Mouse (Mus musculus) cortical plate, adult 2 months (tissue): ENCODE results near the gene a. TPM values are rescaled to one million over a fixed set of nuclear protein-coding genes. Genes with fewer than 3 reads are reported as not detected.
"Not testable (repeated sequence)": the region's sequence is repeated elsewhere in the genome, so short reads cannot be mapped to it uniquely, and the experiment has no call there.

Source experiments
- H3K27ac ChIP-seq: fragments of 200-500 bp; 2 replicates; pipeline ENCODE4 v1.5.1; 2012; ENCODE audit warnings: low read length, control low read depth, inconsistent platforms; ENCODE audit not compliant: insufficient read depth
- H3K4me1 ChIP-seq: fragments of 200-500 bp; 2 replicates; pipeline ENCODE4 v1.6.1; 2011; ENCODE audit warnings: low read length; ENCODE audit not compliant: control insufficient read depth, insufficient read depth
- H3K4me3 ChIP-seq: fragments of 200-500 bp; 2 replicates; pipeline ENCODE4 v1.5.1; 2011; ENCODE audit warnings: mild to moderate bottlenecking, low read length, control low read depth; ENCODE audit not compliant: insufficient read depth
- CTCF ChIP-seq: fragments of 200-500 bp; IDR thresholded peaks from 2 replicates; pipeline ENCODE4 v1.5.1; 2011; ENCODE audit warnings: mild to moderate bottlenecking, control low read depth, low read length; ENCODE audit not compliant: insufficient read depth; ENCODE audit errors: extremely low read depth
- POLR2A ChIP-seq: fragments of 200-500 bp; IDR thresholded peaks from 2 replicates; pipeline ENCODE4 v1.6.1; 2011; ENCODE audit warnings: mild to moderate bottlenecking, low read length, control low read depth; ENCODE audit not compliant: insufficient read depth; ENCODE audit errors: extremely low read depth
- polyA plus RNA-seq: library from polyadenylated mRNA; depleted of rRNA; stranded (reverse); fragments of >200 nt; gene quantifications from 2 replicates; pipeline ENCODE4 v1.2.3, GENCODE M21; 2012

Gene a
- polyA plus RNA-seq, 1 experiment, result 0.54 TPM

GRCm38 (mm10) chr2:154971919-154972692 lies 180.9 kb downstream of the a start:
- TF ChIP-seq CTCF, result no peak
- TF ChIP-seq POLR2A, result no peak
- Histone ChIP-seq H3K4me3 (no peak overlapping the region), H3K27ac (no peak overlapping the region)

DNA sequence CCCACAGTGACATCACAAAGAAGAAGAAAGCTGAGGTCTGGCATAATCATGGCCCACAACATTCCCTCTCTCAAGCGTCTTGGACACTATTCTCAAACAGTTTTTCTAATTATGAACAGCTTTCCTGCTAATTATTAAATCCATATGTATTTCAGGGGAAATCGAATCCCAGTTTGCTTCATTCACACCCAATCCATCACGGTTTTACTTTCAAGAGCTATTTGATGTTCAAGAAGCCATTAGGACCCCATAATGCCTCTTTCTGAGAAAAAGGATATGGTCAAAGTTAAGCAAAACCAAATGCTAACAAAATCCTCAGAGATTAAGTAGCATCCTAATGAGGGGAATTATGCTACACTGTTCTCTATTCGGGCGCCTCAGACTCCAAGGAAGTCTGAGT lies 181.8 kb downstream of the a start:
- Histone ChIP-seq H3K4me1 (peaks cover 2% of the 10 kb centered on the region; the same call in 1 of the 2 replicates), H3K27ac (no peak overlapping the region), H3K4me3 (no peak overlapping the region)
- no peak for TF ChIP-seq POLR2A

More at GRCm38 (mm10) chr2:154971919-154972692, 180.9 kb downstream of the a start:
- H3K4me1 ChIP-seq, result peaks cover 2% of the 10 kb centered on the region; the same call in 1 of the 2 replicates

DNA sequence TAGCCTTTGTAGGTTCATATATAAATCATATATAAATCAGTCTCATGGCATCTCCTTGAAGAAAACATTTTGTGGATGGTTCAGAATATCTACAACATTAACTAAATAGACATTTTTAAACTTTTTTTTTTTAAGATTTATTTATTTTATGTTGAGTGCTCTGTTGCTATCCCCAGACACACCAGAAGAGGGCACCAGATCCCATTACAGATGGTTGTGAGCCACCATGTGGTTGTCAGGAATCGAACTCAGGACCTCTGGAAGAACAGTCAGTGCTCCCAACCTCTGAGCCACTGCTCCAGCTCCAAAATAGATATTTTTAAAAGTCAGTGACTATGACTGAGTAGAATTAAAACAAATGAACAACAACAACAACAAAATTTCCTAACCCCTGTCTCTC lies 195.4 kb downstream of the a start:
- Histone ChIP-seq H3K4me1 (no peaks in the 10 kb centered on the region), H3K4me3 (no peak overlapping the region), H3K27ac (no peak overlapping the region)
- TF ChIP-seq CTCF (no peak), POLR2A (no peak)

DNA sequence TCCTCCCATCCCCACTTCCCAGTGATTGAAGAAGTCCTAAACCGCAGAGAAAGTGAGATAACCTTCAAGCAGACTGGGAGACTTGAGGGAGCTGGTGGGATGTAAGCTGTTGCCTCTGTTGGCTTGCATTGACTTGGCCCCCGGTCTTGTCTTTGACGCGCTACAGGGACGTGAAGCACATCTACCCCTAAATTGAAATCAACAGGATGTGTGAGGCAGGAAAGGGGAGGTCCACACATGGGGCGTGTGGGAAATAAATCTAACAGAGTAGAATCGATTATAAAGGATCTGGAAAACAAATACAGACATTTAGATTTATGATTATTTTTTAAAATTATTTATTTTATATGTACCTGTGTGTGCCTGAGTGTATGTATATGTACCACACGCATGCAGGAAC lies 200.2 kb downstream of the a start:
- no peak overlapping the region for H3K27ac ChIP-seq
- TF ChIP-seq POLR2A, result no peak
- TF ChIP-seq CTCF, result no peak
- H3K4me3 ChIP-seq, result no peak overlapping the region
- H3K4me1 ChIP-seq, result no peaks in the 10 kb centered on the region

- TF ChIP-seq CTCF (no peak), POLR2A (no peak)
- Histone ChIP-seq H3K4me1 (no peaks in the 10 kb centered on the region), H3K27ac (no peak overlapping the region), H3K4me3 (no peak overlapping the region)
These were observed 200.9 kb downstream of the a start for GRCm38 (mm10) chr2:154992083-154992482.

DNA sequence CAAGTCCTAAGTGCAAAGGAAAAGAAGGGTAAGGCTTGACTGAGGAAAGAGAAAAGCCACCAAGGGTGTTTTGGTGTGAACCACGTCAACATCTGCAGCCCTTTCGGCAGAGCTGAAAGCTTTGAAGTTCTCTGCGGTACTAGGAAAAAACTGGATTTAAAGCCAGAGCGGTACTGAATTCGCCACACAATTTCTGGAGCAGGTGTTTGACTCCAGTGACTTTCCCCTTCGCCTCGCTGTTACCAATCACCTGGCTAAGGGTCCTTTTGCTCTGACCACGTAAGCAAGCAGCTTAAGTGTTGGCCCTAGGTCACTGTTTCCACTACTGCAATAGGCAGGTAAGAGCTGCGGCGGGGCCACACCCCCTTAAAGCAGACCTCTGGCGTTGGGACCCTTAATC lies 214.3 kb downstream of the a start:
- no peak for TF ChIP-seq POLR2A
- TF ChIP-seq CTCF, result no peak
- Histone ChIP-seq H3K4me1 (no peaks in the 10 kb centered on the region), H3K4me3 (no peak overlapping the region), H3K27ac (no peak overlapping the region)

DNA sequence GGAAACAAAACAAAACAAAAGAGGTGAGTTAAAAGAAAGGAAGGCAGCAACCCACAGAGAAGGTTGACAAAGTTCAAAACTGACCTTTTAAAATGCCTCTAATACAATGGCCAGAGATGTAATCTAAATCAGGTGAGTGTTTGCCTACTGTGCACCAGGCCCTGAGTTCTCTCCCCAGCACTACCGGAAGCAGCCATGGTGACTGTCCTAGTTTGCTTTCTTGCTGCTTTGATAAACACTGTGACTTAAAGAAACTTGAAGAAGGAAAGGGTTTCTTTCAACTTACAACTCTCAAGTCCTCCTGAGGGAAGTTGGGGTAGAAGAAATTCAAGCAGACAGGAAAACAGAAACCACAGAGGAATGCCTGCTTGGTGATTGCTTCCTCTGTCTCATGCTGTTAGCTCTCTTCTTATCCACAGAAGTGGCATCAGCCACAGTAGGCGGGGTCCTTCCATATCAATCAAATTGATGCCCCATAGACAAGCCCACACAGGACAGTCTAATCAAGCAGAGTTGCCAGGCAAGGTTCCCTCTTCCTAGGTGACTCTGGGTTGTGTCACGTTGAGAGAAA lies 220.0 kb downstream of the a start:
- H3K4me3 ChIP-seq, result no peak overlapping the region
- no peaks in the 10 kb centered on the region for H3K4me1 ChIP-seq
- TF ChIP-seq POLR2A (no peak), CTCF (no peak)
- H3K27ac ChIP-seq, result no peak overlapping the region

DNA sequence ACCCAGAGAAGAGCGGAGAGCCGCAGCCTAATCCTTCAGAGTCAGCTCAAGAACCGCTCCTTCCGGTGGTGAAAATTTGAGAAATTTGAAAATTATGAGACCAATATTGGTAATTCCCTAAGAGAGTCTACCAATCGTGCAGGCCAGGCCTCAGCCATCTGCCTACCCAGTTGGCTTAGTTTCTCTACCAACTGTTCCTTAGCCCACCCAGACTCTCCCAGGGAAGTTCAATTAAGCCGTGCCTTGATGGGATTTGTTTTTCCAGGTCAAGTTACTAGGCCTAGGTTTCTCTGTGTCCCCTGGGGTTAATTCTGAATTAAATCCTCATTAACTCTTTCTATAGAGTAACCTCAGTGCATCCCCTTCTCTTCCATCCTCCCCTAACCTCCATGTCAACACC lies 221.8 kb downstream of the a start:
- TF ChIP-seq POLR2A (no peak), CTCF (no peak)
- H3K4me3 ChIP-seq, result no peak overlapping the region
- H3K27ac ChIP-seq, result no peak overlapping the region
- H3K4me1 ChIP-seq, result no peaks in the 10 kb centered on the region

DNA sequence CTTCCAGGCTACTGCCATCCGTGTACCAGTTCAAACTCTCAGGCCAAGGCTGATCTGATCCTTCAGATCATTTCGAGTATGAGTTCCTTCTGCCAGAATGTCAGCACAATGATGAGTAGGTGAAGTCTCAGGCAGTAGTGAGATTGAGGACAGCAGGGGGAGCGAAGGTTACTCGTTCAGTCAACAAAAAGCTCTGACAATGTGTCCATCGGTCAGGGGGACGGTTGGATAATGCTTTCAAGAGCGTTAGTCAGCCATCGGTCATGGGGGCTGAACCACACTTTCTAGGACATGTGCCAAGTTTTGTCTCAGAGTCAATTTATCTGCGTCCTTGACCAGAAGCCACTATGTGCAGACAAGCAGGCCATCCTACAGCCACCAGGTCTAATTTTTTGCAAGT lies 225.5 kb downstream of the a start:
- H3K4me1 ChIP-seq, H3K4me3 ChIP-seq, H3K27ac ChIP-seq: not testable (repeated sequence)

DNA sequence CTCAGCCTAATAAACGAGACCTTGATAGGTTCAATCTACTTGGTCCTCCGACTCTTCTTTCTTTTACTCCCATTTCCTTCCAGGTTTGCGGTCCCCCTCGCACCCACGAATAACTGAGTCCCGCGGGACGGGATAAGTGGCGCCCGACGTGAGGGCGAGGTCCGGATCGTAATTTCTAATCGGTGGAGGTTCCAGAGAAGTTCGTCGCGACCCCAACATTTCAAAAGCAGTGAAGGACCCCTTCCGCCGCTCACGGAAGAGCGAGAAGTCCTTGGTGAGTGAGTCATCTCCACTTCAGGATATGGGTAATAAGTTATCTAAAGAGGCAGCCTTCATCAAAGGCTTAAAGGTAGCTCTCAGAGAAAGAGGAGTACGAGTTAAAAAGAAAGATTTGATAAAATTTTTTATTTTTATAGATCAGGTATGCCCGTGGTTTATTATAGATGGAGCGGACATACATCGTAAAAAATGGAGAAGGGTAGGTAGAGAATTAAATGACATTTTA lies 227.1 kb downstream of the a start, which contains the start of gene Gm14226:
Gene Gm14226, plus strand, starts transcription at position 16 of the 505 bp plus-strand sequence.
- not testable (repeated sequence) for H3K27ac ChIP-seq, H3K4me1 ChIP-seq
- peak within 1 kb of the TSS; percentile 41 for H3K4me3 ChIP-seq
